Mouse (Mus musculus) spleen, adult 2 months (tissue): ENCODE measurements at regions not wholly inside any gene's neighbourhood (a gene's known extent, or its start where the extent isn't known, plus 50 kb on each side); places are given as distances from the start of the nearest gene placed in this dataset.

Experiments used
- CTCF ChIP-seq: fragments of 200-500 bp; IDR thresholded peaks from 2 replicates; pipeline ENCODE4 v1.5.1; 2011; ENCODE audit warnings: mild to moderate bottlenecking, inconsistent platforms; ENCODE audit not compliant: insufficient read depth, insufficient read length, insufficient replicate concordance; ENCODE audit errors: extremely low read depth
- POLR2A ChIP-seq: fragments of 200-500 bp; IDR thresholded peaks from 2 replicates; pipeline ENCODE4 v1.6.1; 2011; ENCODE audit warnings: low read depth, low read length, inconsistent platforms

DNA sequence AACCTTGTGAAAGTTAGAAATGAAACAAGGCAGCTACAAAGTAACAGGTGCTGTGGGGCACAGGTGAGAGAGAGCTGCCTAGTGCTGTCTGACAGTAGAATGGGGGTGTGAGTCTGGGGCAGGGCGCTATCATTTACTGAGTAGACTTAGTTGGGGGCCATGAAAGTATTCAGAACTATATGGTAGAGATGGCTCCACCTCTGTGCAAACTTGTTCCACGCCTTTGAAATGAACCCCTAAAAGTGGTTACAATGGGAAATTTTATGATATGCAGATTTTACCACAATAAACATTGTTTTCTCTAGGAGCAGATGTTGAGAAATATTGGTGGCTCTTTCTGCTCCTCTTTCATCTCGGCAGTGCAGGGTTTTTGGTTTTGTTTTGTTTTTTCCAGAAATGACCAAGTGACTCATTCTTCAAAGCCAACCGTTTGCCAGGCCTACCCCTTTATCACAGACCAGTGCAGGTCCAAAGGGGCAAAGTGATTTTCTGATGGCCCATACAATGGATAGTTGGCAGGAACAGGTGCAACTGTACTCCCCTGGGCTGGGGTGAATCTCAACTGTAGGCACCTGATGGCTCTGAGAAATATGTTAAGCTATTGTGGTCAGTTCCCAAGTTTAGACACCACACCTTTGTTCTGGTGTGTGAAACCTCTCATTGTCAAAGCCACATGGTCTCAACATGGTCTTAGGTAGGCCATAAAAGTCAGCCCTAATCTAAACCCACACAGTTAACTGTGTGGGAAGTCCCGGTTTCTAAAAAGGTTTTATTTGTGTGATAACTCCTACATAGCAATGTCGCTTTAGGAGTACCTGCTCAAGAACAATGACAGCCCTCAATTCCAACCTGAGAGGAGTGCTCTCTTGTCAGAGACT is 77.2 kb downstream of the Ets2 start:
- TF ChIP-seq POLR2A (no peak), CTCF (no peak)
